Mouse (Mus musculus) heart, embryonic 12.5 days (tissue): ENCODE data around the gene Aurkaip1. TPM values are rescaled to one million over a fixed set of nuclear protein-coding genes. Genes with fewer than 3 reads are reported as not detected.

Source experiments
- ATAC-seq: fragments of 200-750 bp; cut with Nextera tagmentation; 2 replicates; pipeline ENCODE4 v1.8.0; 2017; ENCODE audit warnings: moderate TSS enrichment, moderate library complexity; ENCODE audit not compliant: insufficient number of reproducible peaks, low FRiP score
- H3K27ac ChIP-seq: fragments of 300-500 bp; sonication (generic); 2 replicates; pipeline ENCODE4 v1.5.1; 2016; ENCODE audit warnings: mild to moderate bottlenecking, moderate library complexity; ENCODE audit not compliant: poor library complexity, severe bottlenecking
- H3K27me3 ChIP-seq: fragments of 300-500 bp; sonication (generic); replicated peaks from 2 replicates; pipeline ENCODE4 v1.6.1; 2016; ENCODE audit warnings: mild to moderate bottlenecking, moderate library complexity
- H3K36me3 ChIP-seq: fragments of 300-500 bp; sonication (generic); 2 replicates; pipeline ENCODE4 v1.6.1; 2016; ENCODE audit warnings: mild to moderate bottlenecking, moderate library complexity
- H3K4me1 ChIP-seq: fragments of 300-500 bp; sonication (generic); replicated peaks from 2 replicates; pipeline ENCODE4 v1.6.1; 2016; ENCODE audit warnings: mild to moderate bottlenecking
- H3K4me2 ChIP-seq: fragments of 300-500 bp; sonication (generic); 2 replicates; pipeline ENCODE4 v1.6.1; 2016; ENCODE audit warnings: mild to moderate bottlenecking, moderate library complexity
- H3K4me3 ChIP-seq: fragments of 300-500 bp; sonication (generic); 2 replicates; pipeline ENCODE4 v1.5.1; 2016; ENCODE audit warnings: mild to moderate bottlenecking
- H3K9ac ChIP-seq: fragments of 300-500 bp; sonication (generic); 2 replicates; pipeline ENCODE4 v1.6.1; 2016; ENCODE audit warnings: mild to moderate bottlenecking, moderate library complexity
- H3K9me3 ChIP-seq: fragments of 300-500 bp; sonication (generic); replicated peaks from 2 replicates; pipeline ENCODE4 v1.6.1; 2016; ENCODE audit warnings: mild to moderate bottlenecking, moderate library complexity
- WGBS: fragments of 180-500 bp; shearing (Covaris S2); methylation state at CpG from one replicate; pipeline ENCODE4 v1.1.7; 2016; 5-methylcytosine and 5-hydroxymethylcytosine counted together
- polyA plus RNA-seq: library from polyadenylated mRNA; unstranded; fragments of >200 nt; fragmentation: Nextera tagmentation; extraction: Ambion mirVana; gene quantifications from 2 replicates; pipeline ENCODE4 v1.2.1, GENCODE M21; 2016

Gene Aurkaip1
- polyA plus RNA-seq, 1 experiment from 2014 or later = 132 TPM

DNA sequence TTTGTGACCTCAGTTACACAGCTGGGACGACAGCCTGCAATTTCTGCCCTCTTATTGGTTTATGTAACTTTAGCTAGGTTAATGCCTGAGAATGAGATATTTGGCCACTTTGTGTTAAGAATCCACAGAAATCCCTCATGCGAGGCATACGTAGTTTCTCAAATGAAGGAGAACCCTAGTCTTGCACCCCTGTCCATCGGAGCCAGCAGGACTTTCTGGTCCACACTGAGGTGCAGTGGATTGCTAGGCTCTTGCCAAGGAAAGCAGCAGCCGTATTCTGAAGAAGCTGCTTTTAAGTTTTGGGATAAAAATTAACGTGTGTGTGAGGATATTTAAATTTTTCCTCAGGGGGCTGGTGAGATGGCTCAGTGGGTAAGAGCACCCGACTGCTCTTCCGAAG, 476 bp upstream of the Aurkaip1 start:
- ATAC-seq = no peak
- Histone ChIP-seq H3K27me3 (no peaks in the 10 kb centered on the region), H3K27ac (peak overlapping the region; percentile 90), H3K9me3 (no peaks in the 10 kb centered on the region), H3K4me3 (0 out of 2 replicates have a peak overlapping the region, but pooled peaks have one; percentile 86), H3K9ac (no peak overlapping the region), H3K4me2 (peak overlapping the region; percentile 91), H3K36me3 (peaks cover 35% of the 10 kb centered on the region), H3K4me1 (peaks cover 27% of the 10 kb centered on the region)
- WGBS = 52% methylated on average over 8 of the region's 8 CpGs

DNA sequence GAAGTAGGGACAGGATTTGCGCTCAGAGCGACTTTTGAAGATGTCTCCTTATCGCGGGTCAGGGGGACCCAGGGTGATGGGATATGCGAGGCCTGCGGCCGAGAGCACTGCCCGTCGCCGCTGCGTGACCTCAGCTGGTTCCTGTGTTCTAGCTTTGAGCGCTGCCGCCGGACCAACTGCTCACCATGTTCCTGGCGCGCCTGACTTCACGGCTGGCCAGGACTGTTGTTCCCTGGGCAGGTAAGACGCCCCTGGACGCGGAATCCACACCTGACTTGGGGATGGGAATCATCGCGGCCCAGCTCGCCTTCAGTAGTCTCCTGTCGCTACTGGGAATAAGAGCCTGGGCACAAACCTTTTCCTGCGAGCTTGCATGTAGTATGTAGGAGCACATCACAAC, 759 bp downstream of the Aurkaip1 start:
- ATAC-seq = peak; percentile 36
- peaks cover 27% of the 10 kb centered on the region for H3K4me1 ChIP-seq

DNA sequence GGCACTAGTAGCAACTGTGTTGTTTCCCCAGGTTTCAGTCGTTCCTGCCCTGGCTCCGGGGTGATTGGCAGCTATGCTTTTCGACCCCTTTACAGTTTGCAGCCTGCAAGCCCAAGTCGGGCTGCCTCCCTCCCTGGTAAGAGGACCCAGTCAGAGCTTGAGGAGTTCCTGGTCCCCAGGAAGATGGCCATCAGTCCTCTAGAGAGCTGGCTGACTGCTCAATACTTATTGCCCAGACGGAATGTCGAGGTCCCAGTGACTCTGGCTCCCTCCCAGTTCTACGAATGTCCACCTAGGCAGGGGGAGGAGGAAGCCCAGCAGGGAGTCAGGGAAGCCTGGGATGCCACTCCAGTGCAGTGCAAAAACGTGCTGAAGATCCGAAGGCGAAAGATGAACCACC, 1.2 kb downstream of the Aurkaip1 start:
- Histone ChIP-seq H3K4me2 (peak overlapping the region; percentile 91), H3K27ac (peak overlapping the region; percentile 90; the same call in 1 of the 2 replicates), H3K27me3 (no peaks in the 10 kb centered on the region), H3K36me3 (peaks cover 22% of the 10 kb centered on the region), H3K4me3 (peak overlapping the region; percentile 86), H3K9me3 (no peaks in the 10 kb centered on the region), H3K4me1 (peaks cover 28% of the 10 kb centered on the region), H3K9ac (peak overlapping the region; percentile 95)
- ATAC-seq = no peak
- WGBS = 53% methylated on average over 10 of the region's 10 CpGs

More for the DNA sequence above, 759 bp downstream of the Aurkaip1 start:
- H3K27me3 ChIP-seq = no peaks in the 10 kb centered on the region
- peak overlapping the region; percentile 91 for H3K4me2 ChIP-seq
- H3K9ac ChIP-seq = peak overlapping the region; percentile 95
- under 1% methylated on average over 25 of the region's 25 CpGs for WGBS
- peak overlapping the region; percentile 90 for H3K27ac ChIP-seq
- no peaks in the 10 kb centered on the region for H3K9me3 ChIP-seq
- peaks cover 27% of the 10 kb centered on the region for H3K36me3 ChIP-seq
- peak overlapping the region; percentile 86 for H3K4me3 ChIP-seq

DNA sequence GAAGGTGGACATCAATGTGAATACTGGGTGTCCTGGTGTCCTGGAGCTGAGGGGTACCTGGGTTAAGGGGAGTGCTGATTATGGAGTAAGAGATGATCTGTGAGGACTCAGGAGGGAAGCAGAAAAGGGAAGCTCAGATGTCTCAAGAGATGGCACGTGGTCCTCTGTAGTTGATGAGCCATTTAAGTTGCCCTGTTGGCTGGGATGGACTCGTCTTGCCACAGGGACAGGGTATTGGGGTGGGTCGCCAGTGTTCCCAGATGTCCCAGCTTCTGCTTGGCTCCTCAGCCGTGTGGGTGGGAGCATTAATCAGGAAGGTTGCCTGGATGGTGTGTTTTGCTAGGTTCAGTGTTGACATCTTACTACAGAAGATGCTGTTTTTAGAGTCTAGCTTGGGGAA, 2.2 kb downstream of the Aurkaip1 start:
- H3K9ac ChIP-seq = no peak overlapping the region
- no peak overlapping the region for H3K4me2 ChIP-seq
- no peak overlapping the region for H3K4me3 ChIP-seq
- peaks cover 13% of the 10 kb centered on the region for H3K36me3 ChIP-seq
- H3K27ac ChIP-seq = no peak overlapping the region
- no peak for ATAC-seq
- WGBS = 83% methylated on average over 4 of the region's 4 CpGs
- no peaks in the 10 kb centered on the region for H3K27me3 ChIP-seq
- H3K4me1 ChIP-seq = peaks cover 37% of the 10 kb centered on the region
- no peaks in the 10 kb centered on the region for H3K9me3 ChIP-seq

DNA sequence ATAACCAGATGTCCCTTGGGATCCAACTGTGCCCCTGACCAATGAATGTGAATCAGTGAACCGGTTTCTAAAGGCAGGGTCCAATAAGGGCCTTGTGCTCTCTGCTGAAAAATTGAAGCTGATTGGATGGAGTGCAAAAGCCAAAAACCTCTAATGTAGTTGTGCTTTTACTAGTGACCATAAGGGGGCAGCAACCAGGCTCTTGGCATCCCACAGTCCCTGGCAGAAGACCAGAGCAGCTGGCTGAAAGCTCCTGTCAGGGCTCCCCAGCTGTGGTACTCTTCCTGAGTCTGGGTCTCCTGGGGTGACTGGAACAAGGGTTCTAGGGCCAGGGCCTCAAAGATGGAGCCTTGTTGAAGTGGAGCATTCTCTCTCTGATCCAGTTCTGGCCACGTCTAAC, 2.8 kb downstream of the Aurkaip1 start:
- H3K36me3 ChIP-seq = peaks cover 10% of the 10 kb centered on the region
- H3K4me1 ChIP-seq = peaks cover 43% of the 10 kb centered on the region
- peak overlapping the region; percentile 42 for H3K27ac ChIP-seq
- H3K4me3 ChIP-seq = no peak overlapping the region
- H3K9ac ChIP-seq = no peak overlapping the region
- no peak overlapping the region for H3K4me2 ChIP-seq
- H3K27me3 ChIP-seq = no peaks in the 10 kb centered on the region
- WGBS = 24% methylated on average over 2 of the region's 2 CpGs
- 0 out of 2 replicates have a peak, but pooled peaks have one; percentile 9 for ATAC-seq
- H3K9me3 ChIP-seq = no peaks in the 10 kb centered on the region

DNA sequence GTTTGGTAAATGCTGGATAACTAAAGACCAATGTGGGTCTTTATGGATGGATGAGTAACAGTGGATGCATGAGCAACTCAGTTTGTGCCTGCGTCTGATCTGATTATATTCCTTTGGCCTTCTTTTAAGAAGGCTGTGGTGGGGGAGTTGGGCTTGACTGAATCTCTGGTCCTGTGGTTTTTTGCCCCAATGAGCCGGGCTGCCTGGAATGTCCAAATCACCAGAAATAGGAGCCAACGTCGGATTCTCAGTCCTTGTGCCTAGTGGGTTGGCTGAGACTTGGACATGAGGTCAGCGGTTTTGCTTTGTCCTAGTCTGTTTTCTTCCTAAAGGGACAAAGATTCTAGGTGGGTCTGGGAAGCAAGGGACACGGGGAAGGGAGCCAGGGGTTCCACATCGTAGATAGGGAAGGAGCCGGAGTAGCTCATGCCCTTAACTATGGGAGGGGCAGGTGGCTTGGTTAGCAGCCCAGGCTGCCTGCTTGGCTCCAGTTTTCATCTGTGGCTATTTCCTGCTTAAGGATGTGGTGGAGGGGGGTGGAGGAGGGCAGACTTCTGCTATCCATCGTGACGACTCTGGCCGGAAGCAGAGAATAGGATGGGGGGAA, 6.4 kb downstream of the Aurkaip1 start:
- no peak overlapping the region for H3K4me3 ChIP-seq
- H3K9ac ChIP-seq = 0 out of 2 replicates have a peak overlapping the region, but pooled peaks have one; percentile 25
- H3K27me3 ChIP-seq = peaks cover 4% of the 10 kb centered on the region; the same call in 1 of the 2 replicates
- 50% methylated on average over 11 of the region's 11 CpGs for WGBS
- H3K9me3 ChIP-seq = no peaks in the 10 kb centered on the region
- peaks cover 17% of the 10 kb centered on the region for H3K36me3 ChIP-seq
- no peak for ATAC-seq
- H3K27ac ChIP-seq = peak overlapping the region; percentile 77; the same call in 1 of the 2 replicates
- H3K4me1 ChIP-seq = peaks cover 63% of the 10 kb centered on the region
- 0 out of 2 replicates have a peak overlapping the region, but pooled peaks have one; percentile 9 for H3K4me2 ChIP-seq

DNA sequence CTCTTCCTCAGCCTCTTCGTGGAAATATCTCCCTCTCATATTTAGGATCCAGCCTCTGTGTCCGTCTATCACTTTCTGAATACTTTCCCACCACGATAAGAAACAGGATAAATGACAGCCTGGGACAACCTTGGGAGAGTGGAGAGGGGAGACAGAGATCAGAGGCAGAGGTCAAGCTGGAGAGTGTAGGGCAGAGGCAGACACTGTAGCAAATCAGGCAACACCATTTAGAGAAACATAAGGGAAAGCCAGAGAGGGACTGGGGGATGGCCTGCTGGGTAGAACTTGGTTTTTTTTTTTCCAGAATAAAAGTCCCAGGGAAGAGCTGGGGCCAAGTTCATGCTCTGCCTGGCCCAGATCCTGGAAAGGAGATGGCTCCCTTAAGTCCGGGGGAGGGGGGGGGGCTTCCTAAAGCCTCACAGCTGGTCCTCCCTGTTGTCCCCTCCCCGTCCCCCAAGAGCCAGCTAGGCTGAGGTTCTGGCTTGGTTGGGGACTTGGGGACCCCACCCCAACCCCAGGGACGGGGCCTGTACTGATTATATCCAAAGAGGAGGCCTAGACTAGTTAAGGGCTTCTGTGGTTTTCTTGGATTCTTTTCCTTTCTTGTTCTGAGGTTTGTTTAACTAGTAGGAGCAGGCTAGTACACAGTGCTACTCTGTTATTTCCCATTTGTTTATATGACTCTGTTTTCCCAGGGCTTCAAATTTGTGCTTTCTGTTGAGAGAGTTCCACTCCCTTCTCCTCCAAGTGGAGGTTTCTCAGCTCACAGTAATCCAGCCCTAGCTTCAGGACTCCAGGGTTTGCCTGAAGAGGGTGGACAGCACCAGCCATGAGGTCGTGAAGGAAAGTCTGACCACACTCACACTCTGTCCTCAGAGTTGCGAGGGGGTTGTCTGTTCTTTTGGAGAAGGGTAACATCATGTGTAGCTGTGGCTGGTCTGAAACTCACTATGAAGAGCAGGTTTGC, 7.4 kb downstream of the Aurkaip1 start:
- Histone ChIP-seq H3K9ac (0 out of 2 replicates have a peak overlapping the region, but pooled peaks have one; percentile 25), H3K36me3 (peaks cover 18% of the 10 kb centered on the region), H3K4me1 (peaks cover 53% of the 10 kb centered on the region), H3K27me3 (peaks cover 4% of the 10 kb centered on the region; the same call in 1 of the 2 replicates), H3K4me3 (no peak overlapping the region), H3K4me2 (peak overlapping the region; percentile 95; the same call in 1 of the 2 replicates), H3K9me3 (no peaks in the 10 kb centered on the region), H3K27ac (peak overlapping the region; percentile 77)
- ATAC-seq = no peak
- 39% methylated on average over 8 of the region's 8 CpGs for WGBS

DNA sequence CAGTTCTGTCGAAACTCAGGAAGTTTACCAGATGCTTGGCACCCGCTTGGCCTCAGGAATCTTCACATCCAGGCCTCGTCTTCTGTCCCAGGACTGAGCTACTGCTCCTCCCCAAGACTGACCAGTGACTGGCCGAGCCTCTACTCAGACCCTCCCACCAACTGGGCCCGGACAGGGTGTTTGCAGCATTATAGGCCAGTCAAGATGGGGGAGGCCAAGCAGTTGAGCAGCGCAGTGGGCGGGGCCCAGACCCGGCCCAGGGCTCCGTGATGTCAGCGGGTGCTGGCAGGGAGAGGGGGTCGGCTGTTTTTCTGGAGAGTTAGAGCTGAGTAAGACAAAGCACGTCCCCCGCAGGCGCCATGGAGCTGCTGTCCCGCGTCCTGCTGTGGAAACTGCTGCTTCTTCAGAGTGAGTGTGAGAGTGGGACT, 8.4 kb downstream of the Aurkaip1 start, which contains the start of gene Mxra8:
TSS of gene Mxra8 (plus strand) at position 198 of the 428 bp plus-strand sequence.
- Histone ChIP-seq H3K9ac (peak within 1 kb of the TSS; percentile 80), H3K4me1 (peaks cover 45% of the 10 kb centered on the region), H3K27me3 (peaks cover 4% of the 10 kb centered on the region; the same call in 1 of the 2 replicates), H3K4me2 (peak within 1 kb of the TSS; percentile 95), H3K4me3 (peak within 1 kb of the TSS; percentile 56), H3K36me3 (peaks cover 23% of the 10 kb centered on the region), H3K9me3 (no peaks in the 10 kb centered on the region), H3K27ac (peak within 1 kb of the TSS; percentile 77)
- peak; percentile 92 for ATAC-seq
- 4% methylated on average over 16 of the region's 16 CpGs for WGBS

DNA sequence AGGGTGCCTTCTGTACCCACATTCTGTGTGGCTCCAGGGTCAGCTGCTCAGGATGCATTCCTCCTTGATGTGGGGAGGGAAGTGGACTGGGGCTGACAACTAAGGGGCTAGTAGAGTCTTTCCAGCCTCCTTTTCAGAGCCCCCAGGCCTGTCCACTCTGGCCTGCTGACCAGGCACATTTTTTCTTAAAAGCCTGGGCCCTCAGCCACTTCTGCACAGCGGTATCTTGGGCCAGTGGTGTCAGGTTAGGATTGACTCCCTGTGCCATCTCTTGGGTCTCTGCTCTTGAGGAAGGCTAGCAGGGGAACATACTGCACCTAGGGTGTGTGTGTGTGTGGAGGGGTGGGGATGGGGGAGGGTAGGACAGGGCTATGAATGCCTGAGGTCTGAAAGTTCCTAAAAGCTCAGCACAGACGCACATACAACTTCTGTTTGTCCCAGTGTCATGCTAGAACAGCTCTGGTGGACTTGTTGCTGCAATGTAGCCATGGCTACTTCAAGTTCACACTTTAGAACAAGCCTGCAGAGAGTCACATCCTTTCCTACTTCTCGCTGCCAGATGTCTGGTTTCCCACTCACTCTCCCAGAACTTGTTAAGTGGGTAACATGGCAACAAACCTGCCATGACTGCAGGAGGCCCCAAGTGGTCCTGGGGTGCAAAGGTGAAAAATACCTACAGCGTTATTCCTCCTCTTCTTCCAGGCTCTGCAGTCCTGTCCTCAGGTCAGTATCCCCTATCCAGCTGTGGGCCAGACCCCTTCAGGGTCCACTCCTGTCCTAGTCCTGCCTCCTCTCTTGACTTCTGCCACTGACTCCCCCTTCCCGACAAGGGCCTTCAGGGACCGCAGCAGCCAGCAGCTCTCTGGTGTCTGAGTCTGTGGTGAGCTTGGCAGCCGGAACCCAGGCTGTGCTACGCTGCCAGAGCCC, 9.3 kb downstream of the Aurkaip1 start:
- no peak for ATAC-seq
- Histone ChIP-seq H3K4me3 (peak overlapping the region; percentile 56), H3K27ac (peak overlapping the region; percentile 77), H3K9me3 (no peaks in the 10 kb centered on the region), H3K4me2 (peak overlapping the region; percentile 95), H3K36me3 (peaks cover 23% of the 10 kb centered on the region), H3K9ac (peak overlapping the region; percentile 80), H3K4me1 (peaks cover 45% of the 10 kb centered on the region), H3K27me3 (peaks cover 4% of the 10 kb centered on the region; the same call in 1 of the 2 replicates)
- 10% methylated on average over 8 of the region's 8 CpGs for WGBS

DNA sequence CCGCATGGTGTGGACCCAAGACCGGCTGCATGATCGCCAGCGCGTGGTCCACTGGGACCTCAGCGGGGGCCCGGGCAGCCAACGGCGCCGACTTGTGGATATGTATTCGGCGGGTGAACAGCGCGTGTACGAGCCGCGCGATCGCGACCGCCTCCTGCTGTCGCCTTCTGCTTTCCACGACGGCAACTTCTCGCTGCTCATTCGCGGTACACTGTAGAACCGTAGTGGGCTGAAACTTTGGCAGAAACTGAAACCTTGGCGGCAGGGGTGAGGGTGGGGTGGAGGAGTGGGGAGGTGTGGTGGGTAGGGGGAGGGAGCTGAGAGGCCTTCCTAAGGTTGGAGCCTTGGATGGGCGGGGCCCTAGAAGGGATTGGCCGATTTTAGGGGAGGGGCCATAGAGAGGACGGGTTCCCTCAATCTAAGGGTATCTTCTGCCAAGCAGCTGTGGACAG, 10.0 kb downstream of the Aurkaip1 start:
- no peak overlapping the region for H3K27ac ChIP-seq
- peaks cover 45% of the 10 kb centered on the region for H3K4me1 ChIP-seq
- peak overlapping the region; percentile 95 for H3K4me2 ChIP-seq
- H3K9me3 ChIP-seq = no peaks in the 10 kb centered on the region
- H3K27me3 ChIP-seq = peaks cover 4% of the 10 kb centered on the region; the same call in 1 of the 2 replicates
- ATAC-seq = peak; percentile 58
- H3K36me3 ChIP-seq = peaks cover 23% of the 10 kb centered on the region
- peak overlapping the region; percentile 56 for H3K4me3 ChIP-seq
- peak overlapping the region; percentile 80 for H3K9ac ChIP-seq
- under 1% methylated on average over 32 of the region's 32 CpGs for WGBS
